Mouse (Mus musculus) liver, embryonic 14.5 days (tissue): ENCODE data around the gene Arhgap10.

Experiments used
- CTCF ChIP-seq: IDR thresholded peaks from 2 replicates; pipeline ENCODE4 v1.5.1; 2016; ENCODE audit warnings: antibody characterized with exemption, low read depth, control low read depth
- EP300 ChIP-seq: IDR thresholded peaks from 2 replicates; pipeline ENCODE4 v1.6.1; 2016; ENCODE audit warnings: antibody characterized with exemption, low read depth

DNA sequence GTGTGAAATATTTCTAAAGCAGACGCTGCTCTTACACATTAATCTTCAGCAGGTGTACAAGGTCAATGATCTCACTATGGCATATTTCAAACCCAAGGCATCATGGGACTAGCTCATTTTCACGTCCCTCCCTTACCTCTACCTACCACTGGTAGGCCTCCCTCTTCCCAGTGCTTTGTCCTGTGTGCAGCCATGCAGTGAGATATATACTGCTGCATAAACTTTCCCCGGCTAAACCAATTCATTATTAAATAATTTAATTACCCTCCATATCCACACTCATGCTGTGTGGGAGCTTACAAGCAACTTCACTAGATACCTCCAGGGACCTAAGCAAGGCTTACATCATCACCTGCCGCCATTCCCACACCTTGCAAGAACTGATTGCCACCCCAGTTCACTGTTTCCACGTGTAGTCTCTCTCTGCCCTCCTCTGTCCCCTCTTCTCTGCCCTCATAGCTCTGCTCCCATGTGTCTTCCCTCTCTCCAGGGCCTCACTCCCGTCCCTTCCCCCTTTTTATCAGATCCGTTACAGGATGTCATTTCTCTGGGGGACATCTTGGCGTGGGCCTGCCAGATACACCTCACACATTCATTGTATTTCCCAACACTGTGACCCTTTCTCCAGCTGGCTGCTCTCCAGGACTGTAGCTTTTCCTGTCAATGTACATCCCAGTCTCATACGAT, 79.8 kb downstream of the Arhgap10 start:
- no peak for TF ChIP-seq CTCF
- TF ChIP-seq EP300: no peak
